Mouse (Mus musculus): ENCODE results near the gene Hist1h2bh.
A peak's percentile ranks its signal among the peaks of the same experiment; 100 is the strongest.

Hist1h2bh gene

DNA sequence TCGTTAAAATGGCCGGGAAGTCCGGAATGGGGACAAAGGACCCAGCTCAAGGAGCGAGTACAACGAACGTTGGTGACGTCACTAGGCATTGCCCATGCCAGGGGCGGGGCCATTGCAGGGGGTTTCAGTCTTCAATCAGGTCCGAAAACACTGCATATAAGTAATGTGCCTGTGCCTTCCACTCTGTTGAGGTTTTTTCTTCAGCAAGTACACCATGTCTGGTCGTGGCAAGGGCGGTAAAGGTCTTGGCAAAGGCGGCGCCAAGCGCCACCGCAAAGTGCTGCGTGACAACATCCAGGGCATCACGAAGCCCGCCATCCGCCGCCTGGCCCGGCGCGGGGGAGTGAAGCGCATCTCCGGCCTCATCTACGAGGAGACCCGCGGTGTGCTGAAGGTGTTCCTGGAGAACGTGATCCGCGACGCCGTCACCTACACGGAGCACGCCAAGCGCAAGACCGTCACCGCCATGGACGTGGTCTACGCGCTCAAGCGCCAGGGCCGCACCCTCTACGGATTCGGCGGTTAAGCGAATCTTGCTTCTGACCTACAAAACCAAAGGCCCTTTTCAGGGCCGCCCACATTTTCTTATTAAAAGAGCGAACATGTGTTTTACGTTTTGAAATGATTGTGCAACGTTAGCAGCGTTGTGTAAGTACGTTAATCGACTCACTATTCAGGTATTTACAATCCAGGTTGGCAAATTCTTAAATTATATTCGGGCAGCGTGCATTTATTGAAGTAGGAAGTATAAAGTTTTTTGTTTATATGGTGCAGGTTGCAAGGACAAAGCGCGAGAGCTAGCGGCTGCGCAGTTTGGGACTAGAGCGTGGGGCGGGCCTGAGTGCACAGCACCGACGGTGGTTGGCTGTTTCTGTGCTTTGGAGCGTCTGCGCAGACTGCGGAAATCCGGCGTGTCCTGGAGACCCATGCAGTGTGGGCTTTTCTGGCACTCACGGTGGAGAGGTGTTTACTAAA, 12.0 kb downstream of the Hist1h2bh start, which contains the start of gene Hist1h4h:
Gene Hist1h4h, plus strand, starts transcription at position 150 of the 975 bp plus-strand sequence.
- peak; percentile 100 for DNase-seq (ENCODE audit: extremely low spot score)

DNA sequence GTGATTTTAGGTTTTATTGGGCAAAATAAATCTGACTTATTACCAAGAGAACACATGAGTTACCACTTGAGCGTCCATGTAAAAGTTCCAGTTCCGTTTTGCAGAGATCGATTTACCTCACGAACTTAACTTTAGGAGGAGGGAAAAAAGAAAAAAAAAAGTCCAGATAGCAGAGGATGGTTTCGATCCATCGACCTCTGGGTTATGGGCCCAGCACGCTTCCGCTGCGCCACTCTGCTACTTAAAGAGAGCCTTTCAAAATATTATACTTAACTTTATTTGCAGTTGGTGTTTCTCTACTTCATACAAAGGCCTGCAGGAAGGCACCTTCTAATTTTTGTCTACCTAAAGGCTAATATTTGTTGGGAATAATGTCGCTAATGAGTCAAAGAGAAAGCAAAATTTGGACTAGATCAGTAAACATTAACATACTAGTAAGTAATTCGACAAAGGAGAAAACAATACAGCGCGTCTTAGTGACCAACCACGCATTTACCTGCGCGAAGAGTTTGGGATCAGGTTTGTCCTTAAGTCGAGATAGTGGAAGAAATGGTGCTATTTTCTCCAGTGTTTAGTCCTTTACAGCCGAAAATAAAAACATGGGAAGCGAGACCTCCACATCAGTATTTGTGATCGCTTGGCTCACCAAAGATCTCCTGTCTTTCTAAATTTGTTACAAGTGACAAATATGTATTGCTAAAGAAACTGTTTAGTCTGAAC, 12.9 kb downstream of the Hist1h2bh start:
- DNase-seq (ENCODE audit: extremely low spot score): peak; percentile 84

- DNase-seq (ENCODE audit: extremely low spot score): no peak
Observed at GRCm38 (mm10) chr13:23529480-23530165, 13.6 kb downstream of the Hist1h2bh start.

DNA sequence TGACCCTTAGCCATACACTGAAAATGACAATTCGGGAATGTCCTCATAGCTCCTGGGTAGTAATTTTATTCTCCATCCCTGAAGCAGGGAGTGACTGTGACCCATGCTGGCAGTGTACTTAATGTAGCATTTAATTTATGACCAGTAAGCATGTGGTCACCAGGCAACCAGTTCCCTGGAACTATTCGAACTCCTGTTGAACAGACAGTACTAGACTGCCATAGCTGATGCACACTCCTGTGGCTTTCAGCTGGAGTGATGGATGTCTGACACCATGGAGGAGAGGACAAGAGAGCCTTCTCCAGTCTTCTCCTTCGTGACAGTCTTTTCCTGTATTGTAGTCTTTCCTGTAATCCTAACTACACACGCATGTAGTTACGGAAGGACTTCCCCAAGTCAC, 14.2 kb downstream of the Hist1h2bh start:
- no peak for DNase-seq (ENCODE audit: extremely low spot score)

- DNase-seq (ENCODE audit: extremely low spot score): peak; percentile 95
Observed at GRCm38 (mm10) chr13:23526312-23526711, 16.9 kb downstream of the Hist1h2bh start.

DNA sequence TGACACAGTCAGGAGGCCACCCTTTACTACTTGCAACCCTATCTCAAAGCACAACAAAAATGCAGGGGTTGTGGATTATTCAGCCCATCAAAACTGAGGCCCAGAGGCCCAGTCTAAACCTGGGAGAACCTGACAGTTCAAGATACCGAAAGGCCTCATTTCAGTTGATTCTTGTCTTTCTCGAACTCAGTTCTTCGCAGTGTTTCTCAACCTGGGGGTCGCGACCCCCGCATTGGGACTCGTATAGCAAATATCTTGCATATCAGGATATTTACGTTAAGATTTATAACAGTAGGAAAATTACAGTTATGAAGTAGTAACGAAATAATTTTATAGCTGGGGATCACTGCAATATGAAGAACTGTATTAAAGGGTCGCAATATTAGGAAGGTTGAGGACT, 17.3 kb downstream of the Hist1h2bh start:
- DNase-seq (ENCODE audit: extremely low spot score): peak; percentile 76

GRCm38 (mm10) chr13:23524654-23525053, 18.5 kb downstream of the Hist1h2bh start:
- peak; percentile 86 for DNase-seq (ENCODE audit: extremely low spot score)

DNA sequence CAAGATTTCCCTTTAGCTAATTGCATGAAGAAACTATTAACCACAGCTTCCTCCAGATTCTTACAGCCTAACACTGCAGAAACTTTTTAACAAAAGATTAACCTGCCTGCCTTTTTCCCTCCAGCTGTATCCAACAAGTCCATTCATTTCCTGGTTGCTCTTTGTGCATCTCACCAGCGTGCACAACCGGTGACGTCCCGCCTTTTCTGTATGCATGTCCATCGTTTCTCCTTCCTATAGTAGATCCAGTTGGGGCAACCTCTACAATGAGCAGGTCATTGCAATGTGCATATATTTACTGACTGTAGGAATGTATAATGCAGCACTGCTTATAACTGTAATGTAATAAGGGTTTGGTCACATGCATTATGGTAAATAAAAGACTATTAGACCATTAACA, 19.2 kb downstream of the Hist1h2bh start:
- no peak for DNase-seq (ENCODE audit: extremely low spot score)

DNA sequence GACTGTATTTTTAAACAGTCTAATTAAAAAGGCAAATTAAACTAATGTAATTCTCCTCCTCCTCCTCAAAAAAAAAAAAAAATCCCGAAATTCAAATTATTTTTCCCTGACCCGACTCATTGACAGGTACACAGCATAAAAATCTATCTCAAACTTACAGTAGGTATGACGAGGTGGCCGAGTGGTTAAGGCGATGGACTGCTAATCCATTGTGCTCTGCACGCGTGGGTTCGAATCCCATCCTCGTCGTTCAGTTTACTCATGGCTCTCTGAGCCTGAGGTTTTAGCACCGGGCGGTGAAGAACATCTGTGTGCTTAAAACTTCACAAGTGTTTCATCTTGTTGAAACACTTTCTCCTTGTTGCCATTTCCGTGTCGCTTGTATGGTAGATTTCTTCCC, 21.5 kb downstream of the Hist1h2bh start:
- DNase-seq (ENCODE audit: extremely low spot score): peak; percentile 84

DNA sequence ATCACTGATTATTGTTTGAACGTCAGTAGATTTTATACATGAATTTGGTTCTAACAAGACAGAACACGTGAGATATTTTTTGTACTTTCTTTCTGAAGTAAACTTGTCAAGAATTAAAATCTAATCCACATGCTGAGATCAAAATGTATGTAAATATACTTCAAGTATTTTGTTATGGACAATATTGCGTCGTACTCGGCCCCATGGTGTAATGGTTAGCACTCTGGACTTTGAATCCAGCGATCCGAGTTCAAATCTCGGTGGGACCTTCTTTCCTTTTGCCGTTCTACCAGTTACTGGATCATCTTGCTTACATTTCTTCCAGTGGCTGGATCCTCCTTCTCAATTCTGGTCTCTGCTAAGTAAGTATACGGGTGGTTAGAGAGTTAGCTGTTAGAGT, 23.8 kb downstream of the Hist1h2bh start:
- DNase-seq (ENCODE audit: extremely low spot score): peak; percentile 90

DNA sequence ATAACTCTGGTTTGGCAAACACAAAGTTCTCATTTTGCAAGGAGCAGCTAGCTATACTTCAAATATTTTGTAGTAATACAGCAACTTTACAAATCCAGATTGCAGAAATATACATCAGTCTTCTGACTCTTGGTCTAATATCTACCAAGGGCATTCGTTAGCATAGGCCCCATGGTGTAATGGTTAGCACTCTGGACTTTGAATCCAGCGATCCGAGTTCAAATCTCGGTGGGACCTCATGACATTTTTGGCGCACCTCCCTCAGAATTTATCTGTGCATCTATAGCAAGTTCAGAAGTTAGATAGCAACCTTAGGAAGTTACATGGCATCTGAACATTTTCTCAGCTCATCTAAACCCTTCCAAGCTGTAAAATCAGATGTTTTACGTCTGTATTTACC, 24.3 kb downstream of the Hist1h2bh start:
- peak; percentile 90 for DNase-seq (ENCODE audit: extremely low spot score)

GRCm38 (mm10) chr13:23518295-23518603, 24.9 kb downstream of the Hist1h2bh start:
- DNase-seq (ENCODE audit: extremely low spot score): no peak

- DNase-seq (ENCODE audit: extremely low spot score): peak; percentile 93
Observed at GRCm38 (mm10) chr13:23517603-23518294, 25.4 kb downstream of the Hist1h2bh start.

DNA sequence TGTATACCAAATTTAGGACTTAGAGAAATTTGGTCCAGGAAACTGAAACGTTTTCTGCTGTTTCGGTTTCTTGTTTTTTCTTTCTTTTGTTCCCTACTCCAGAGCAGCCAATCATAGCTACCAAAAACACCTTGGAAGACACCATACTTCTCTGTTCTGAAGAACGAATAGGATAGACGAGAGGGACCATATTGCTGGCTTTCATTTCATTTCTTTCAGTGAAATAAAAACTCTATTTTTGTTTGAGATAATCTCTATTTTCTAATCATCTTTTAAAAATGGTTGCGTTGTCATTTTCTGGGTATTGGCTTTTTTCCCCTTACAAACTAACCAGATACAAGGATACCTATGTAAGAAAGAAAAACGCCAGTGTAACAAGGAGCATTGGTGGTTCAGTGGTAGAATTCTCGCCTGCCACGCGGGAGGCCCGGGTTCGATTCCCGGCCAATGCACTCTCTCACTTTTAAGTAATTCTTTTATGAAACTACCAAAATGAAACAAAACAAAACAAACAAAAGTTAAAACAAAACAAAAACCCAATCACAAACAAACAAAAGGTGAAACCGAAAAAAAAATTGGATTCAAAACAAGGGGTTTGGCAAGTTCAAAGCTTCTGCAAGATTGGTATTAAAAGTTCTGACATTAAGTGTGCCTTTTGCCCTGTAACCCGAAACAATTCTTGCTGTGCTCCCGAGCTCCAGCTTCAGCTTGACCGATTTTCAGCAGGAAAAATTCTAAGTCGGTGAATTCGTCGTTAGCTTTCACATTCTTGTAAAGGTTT, 26.2 kb downstream of the Hist1h2bh start:
- peak; percentile 91 for DNase-seq (ENCODE audit: extremely low spot score)

DNA sequence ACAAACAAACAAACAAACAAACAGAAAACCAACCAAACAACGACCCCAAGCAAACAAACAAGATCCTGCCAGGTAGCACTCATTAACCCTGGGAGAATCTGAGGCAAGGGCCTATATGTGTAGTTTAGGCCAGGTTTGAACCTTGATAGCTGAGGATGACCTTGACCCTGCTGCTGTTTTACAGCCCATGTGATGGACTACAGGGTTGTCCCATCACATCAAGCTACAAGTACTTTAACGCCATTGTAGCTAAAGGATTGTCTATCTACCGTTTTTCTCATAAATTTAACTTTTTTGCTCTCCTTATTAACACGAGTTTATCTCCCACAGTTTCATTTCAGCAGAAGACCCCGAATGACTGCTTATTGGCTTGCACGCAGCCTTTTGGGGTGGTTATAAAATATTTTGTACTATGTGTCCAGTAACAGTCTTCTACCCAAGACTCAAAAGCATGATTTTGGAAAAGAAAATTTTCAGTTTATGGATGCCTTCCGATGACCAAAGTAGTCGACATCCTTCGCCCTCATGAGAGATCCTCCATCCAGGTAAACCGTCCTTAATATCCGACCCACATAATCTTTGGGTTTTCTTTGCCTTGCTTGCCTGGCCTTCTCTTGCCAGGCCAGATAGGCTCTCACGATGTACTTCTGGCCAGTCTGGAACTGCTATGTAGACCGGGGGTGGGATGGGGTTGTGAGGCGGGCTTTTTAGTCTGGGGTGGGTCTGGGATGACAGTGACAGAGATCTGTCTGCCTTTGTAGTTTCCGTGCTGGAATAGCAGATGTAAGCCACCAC, 27.2 kb downstream of the Hist1h2bh start:
- no peak for DNase-seq (ENCODE audit: extremely low spot score)

- no peak for DNase-seq (ENCODE audit: extremely low spot score)
Observed at GRCm38 (mm10) chr13:23515281-23515680, 27.9 kb downstream of the Hist1h2bh start.

- DNase-seq (ENCODE audit: extremely low spot score): no peak
Observed at GRCm38 (mm10) chr13:23513517-23513916, 29.7 kb downstream of the Hist1h2bh start.

GRCm38 (mm10) chr13:23510127-23510526, 33.1 kb downstream of the Hist1h2bh start:
- no peak for DNase-seq (ENCODE audit: extremely low spot score)

- DNase-seq (ENCODE audit: extremely low spot score): peak; percentile 82
Observed at GRCm38 (mm10) chr13:23506819-23507515, 36.2 kb downstream of the Hist1h2bh start.

All from embryo, embryonic 9.5 days (tissue).